Mouse (Mus musculus) thymus, postnatal 25 days (tissue): ENCODE data around the gene Rp9.
"Not testable (repeated sequence)": the region's sequence is repeated elsewhere in the genome, so short reads cannot be mapped to it uniquely, and the experiment has no call there.

Experiments used
- DNase-seq: peaks from one replicate; pipeline ENCODE4 v3.0.0; 2022

Rp9 gene

GRCm38 (mm10) chr9:22457142-22457835 lies 12.3 kb downstream of the Rp9 start:
- DNase-seq: no peak

GRCm38 (mm10) chr9:22455041-22455440 lies 14.5 kb downstream of the Rp9 start:
- DNase-seq: no peak

- not testable (repeated sequence) for DNase-seq
Measured at GRCm38 (mm10) chr9:22453990-22454389, 15.6 kb downstream of the Rp9 start, which contains the start of gene Gm17545. Gm17545 (plus strand) TSS chr9:22454290.

- no peak for DNase-seq
Measured at GRCm38 (mm10) chr9:22453501-22453924, 16.0 kb downstream of the Rp9 start.

GRCm38 (mm10) chr9:22452697-22453096 lies 16.8 kb downstream of the Rp9 start:
- DNase-seq: no peak

GRCm38 (mm10) chr9:22449209-22449608 lies 20.3 kb downstream of the Rp9 start:
- no peak for DNase-seq

GRCm38 (mm10) chr9:22448420-22448819 lies 21.1 kb downstream of the Rp9 start:
- no peak for DNase-seq

GRCm38 (mm10) chr9:22447213-22447612 lies 22.3 kb downstream of the Rp9 start:
- no peak for DNase-seq

GRCm38 (mm10) chr9:22445123-22445522 lies 24.4 kb downstream of the Rp9 start:
- DNase-seq: no peak

- no peak for DNase-seq
Measured at GRCm38 (mm10) chr9:22443157-22443556, 26.4 kb downstream of the Rp9 start.

GRCm38 (mm10) chr9:22438826-22439225 lies 30.7 kb downstream of the Rp9 start:
- no peak for DNase-seq

GRCm38 (mm10) chr9:22434101-22434500 lies 35.4 kb downstream of the Rp9 start:
- DNase-seq: no peak

- DNase-seq: no peak
Measured at GRCm38 (mm10) chr9:22433221-22433620, 36.3 kb downstream of the Rp9 start.

GRCm38 (mm10) chr9:22430315-22430840 lies 39.2 kb downstream of the Rp9 start:
- DNase-seq: peak; percentile 16

GRCm38 (mm10) chr9:22429533-22430241 lies 39.9 kb downstream of the Rp9 start:
- peak; percentile 53 for DNase-seq

GRCm38 (mm10) chr9:22428666-22429410 lies 40.7 kb downstream of the Rp9 start:
- DNase-seq: no peak

GRCm38 (mm10) chr9:22428028-22428665 lies 41.4 kb downstream of the Rp9 start:
- DNase-seq: no peak

GRCm38 (mm10) chr9:22424719-22425118 lies 44.8 kb downstream of the Rp9 start:
- DNase-seq: no peak

- no peak for DNase-seq
Measured at GRCm38 (mm10) chr9:22424196-22424595, 45.3 kb downstream of the Rp9 start.

- no peak for DNase-seq
Measured at GRCm38 (mm10) chr9:22423507-22423906, 46.0 kb downstream of the Rp9 start.

GRCm38 (mm10) chr9:22422559-22422958 lies 47.0 kb downstream of the Rp9 start:
- no peak for DNase-seq

GRCm38 (mm10) chr9:22420491-22420890 lies 49.1 kb downstream of the Rp9 start:
- DNase-seq: no peak

GRCm38 (mm10) chr9:22419877-22420276 lies 49.7 kb downstream of the Rp9 start:
- DNase-seq: no peak
